Mouse (Mus musculus) CD4-positive naive resting alpha-beta T cell, adult 76 days (primary cell): ENCODE results near the gene Camk1d. TPM values are rescaled to one million over a fixed set of nuclear protein-coding genes. Genes with fewer than 3 reads are reported as not detected.

Experiments used
- total RNA-seq: library from RNA; stranded (reverse); gene quantifications from one replicate; pipeline ENCODE4 v1.2.4, GENCODE M21; 2023

Gene Camk1d
- total RNA-seq: 76.1 TPM

DNA sequence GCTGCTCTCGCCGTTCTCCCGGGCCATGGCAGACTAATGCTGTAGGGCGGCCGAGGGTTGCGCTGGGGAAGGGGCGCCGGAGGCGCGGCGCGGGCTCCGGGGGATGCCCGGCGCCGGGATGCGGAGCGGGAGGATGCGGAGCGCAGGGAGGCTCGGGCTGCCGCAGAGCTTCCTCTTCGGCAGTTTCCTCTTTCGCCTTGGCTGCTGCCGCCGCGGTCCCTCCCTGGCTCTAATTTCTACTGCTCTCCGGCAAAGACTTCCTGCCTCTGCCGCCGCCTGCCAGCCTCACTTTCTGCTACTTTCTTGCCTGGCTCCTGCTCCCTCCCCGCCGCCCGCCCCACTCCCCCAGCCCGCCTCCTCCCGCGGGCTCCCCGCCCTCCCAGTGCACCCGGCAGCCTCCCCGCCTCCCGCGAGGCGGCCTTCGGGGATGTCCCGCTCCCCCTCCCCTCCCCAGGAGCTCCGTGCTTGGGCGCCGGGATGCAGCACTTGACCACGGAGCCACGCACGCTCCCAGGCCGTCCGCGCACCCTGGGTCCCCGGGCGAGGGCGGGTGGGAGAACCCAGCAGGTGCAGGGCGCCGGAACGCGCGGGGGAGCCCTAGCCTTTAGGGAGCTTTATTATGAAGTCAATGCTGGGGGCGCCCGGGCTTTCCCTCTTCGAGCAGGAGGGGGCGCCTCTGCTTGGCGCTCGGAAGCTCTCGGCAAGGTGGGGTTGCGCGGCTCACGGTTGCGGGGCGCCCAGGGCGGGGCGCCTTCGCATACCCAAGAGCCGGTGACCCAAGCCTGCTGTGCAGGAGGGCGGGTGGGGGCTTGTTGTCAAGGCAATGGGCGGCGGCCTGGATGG is at the start of gene Camk1d:
TSS of gene Camk1d (minus strand) at position 305 of the 843 bp plus-strand sequence.

Other genes with a start within 250 kb of the Camk1d start
- gene Nudt5, start 130.5 kb upstream of the Camk1d start, total RNA-seq: 17.1 TPM
- gene Cdc123, start 130.6 kb upstream of the Camk1d start, total RNA-seq: 70.5 TPM
- 2.8 TPM for gene Gm13199, start 148.4 kb upstream of the Camk1d start, total RNA-seq
- gene Sec61a2, start 180.9 kb upstream of the Camk1d start, total RNA-seq: 28.3 TPM
- gene Dhtkd1, start 228.3 kb upstream of the Camk1d start, total RNA-seq: not detected
- gene Upf2, start 237.0 kb upstream of the Camk1d start, total RNA-seq: 60.3 TPM